ENCODE assay signal across 19 mouse cellular contexts in the genomic region with DNA sequence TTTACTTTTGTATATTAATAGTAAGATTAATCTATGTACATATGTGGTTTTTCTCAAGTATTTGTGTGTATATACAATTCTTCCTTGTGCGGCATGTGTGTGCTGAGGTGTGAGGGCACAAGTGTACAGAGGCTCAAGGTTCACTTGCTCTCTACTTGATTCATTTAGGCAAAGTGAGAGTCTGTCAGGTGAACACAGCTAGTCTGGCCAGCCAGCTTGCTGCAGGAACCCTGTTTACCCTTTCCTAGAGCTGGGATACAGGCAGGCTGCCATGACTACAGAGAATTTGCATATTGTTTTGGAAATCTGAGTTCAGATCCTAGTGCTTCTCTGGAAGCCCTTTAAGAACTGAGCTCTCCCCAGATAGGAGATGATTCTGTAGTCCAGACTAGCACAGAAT. TPM values are rescaled to one million over a fixed set of nuclear protein-coding genes. Genes with fewer than 3 reads are reported as not detected.
DNase-seq lines count a peak whose midpoint lies in the region; ATAC-seq and TF ChIP-seq lines count a peak whose summit lies in the region.
"Had no signal": no experiment of that assay in that cellular context is flagged by ENCODE, and none has a peak within 500 bp of the region (broad histone marks: within the 10 kb centered on the region; RNA-seq: fewer than 3 reads in every experiment).

No protein-coding gene starts in this region.

- H3K4me3 ChIP-seq in kidney, adult 2 months (ENCODE audit: insufficient read depth, low read depth, low read length): no peak overlapping the region
- H3K4me3 ChIP-seq in kidney, embryonic 15.5 days (replicated peaks): no peak overlapping the region
- H3K4me3 ChIP-seq in limb, embryonic 15.5 days: no peak overlapping the region
- H3K4me3 ChIP-seq in limb, embryonic 10.5 days: no peak overlapping the region
- H3K4me3 ChIP-seq in heart, embryonic 10.5 days: no peak overlapping the region
- H3K4me3 ChIP-seq: embryonic facial prominence, embryonic 15.5 days; forebrain, embryonic 15.5 days; hindbrain, embryonic 12.5 days had no signal

- H3K9ac ChIP-seq in kidney, embryonic 15.5 days: no peak overlapping the region
- H3K9ac ChIP-seq in limb, embryonic 15.5 days: no peak overlapping the region
- H3K9ac ChIP-seq: embryonic facial prominence, embryonic 15.5 days; forebrain, embryonic 15.5 days; hindbrain, embryonic 12.5 days had no signal

- peak; percentile 53 for DNase-seq in kidney, adult 2 months
- no peak for DNase-seq in limb, embryonic 10.5 days (ENCODE audit: low spot score)
- no peak for DNase-seq in heart, embryonic 10.5 days (ENCODE audit: low spot score)
- DNase-seq: adrenal gland, adult 8-10 months; adrenal gland, postnatal 36 days; cerebellum, adult 11 months; cerebellum, adult 8-10 months; cerebellum, postnatal 14 days; embryo, embryonic 11 days; gastrocnemius, postnatal 36 days; heart, adult 11 months; heart, postnatal 10 days; heart, postnatal 4 days had no signal

- H3K9me3 ChIP-seq in kidney, embryonic 15.5 days (replicated peaks): no peaks in the 10 kb centered on the region
- no peaks in the 10 kb centered on the region for H3K9me3 ChIP-seq in limb, embryonic 15.5 days
- no peaks in the 10 kb centered on the region for H3K9me3 ChIP-seq in limb, embryonic 10.5 days (replicated peaks)
- H3K9me3 ChIP-seq in heart, embryonic 10.5 days: no peaks in the 10 kb centered on the region
- H3K9me3 ChIP-seq: embryonic facial prominence, embryonic 15.5 days; forebrain, embryonic 15.5 days; hindbrain, embryonic 12.5 days had no signal

- TF ChIP-seq CTCF in kidney, adult 2 months (conservative IDR thresholded peaks at IDR 0.05; ENCODE audit: insufficient read depth, insufficient read length, low read depth, low read length): no peak

- no peaks in the 10 kb centered on the region for H3K27me3 ChIP-seq in kidney, adult 2 months (replicated peaks; ENCODE audit: control insufficient read depth, insufficient read depth, low read length)
- H3K27me3 ChIP-seq in kidney, embryonic 15.5 days: no peaks in the 10 kb centered on the region
- H3K27me3 ChIP-seq in limb, embryonic 15.5 days: no peaks in the 10 kb centered on the region
- H3K27me3 ChIP-seq in limb, embryonic 10.5 days (ENCODE audit: low read depth, poor library complexity, severe bottlenecking): no peaks in the 10 kb centered on the region
- H3K27me3 ChIP-seq in heart, embryonic 10.5 days (ENCODE audit: insufficient read depth, poor library complexity, severe bottlenecking): no peaks in the 10 kb centered on the region
- H3K27me3 ChIP-seq: embryonic facial prominence, embryonic 15.5 days; forebrain, embryonic 15.5 days; hindbrain, embryonic 12.5 days had no signal

- WGBS in kidney, adult 2 months: 56% methylated on average over 1 of the region's 1 CpGs
- 76% methylated on average over 1 of the region's 1 CpGs for WGBS in kidney, embryonic 15.5 days
- 77% methylated on average over 1 of the region's 1 CpGs for WGBS in limb, embryonic 15.5 days
- 90% methylated on average over 1 of the region's 1 CpGs for WGBS in limb, embryonic 10.5 days
- WGBS in heart, embryonic 10.5 days: 100% methylated on average over 1 of the region's 1 CpGs

- no peak for TF ChIP-seq POLR2A in kidney, adult 2 months (IDR thresholded peaks at IDR 0.05; ENCODE audit: low read depth, low read length)

- no peak overlapping the region for H3K4me2 ChIP-seq in kidney, embryonic 15.5 days
- no peak overlapping the region for H3K4me2 ChIP-seq in limb, embryonic 15.5 days
- H3K4me2 ChIP-seq: embryonic facial prominence, embryonic 15.5 days; forebrain, embryonic 15.5 days; hindbrain, embryonic 12.5 days had no signal

- no peaks in the 10 kb centered on the region for H3K36me3 ChIP-seq in kidney, adult 2 months (ENCODE audit: control insufficient read depth, insufficient read depth, low read length)
- no peaks in the 10 kb centered on the region for H3K36me3 ChIP-seq in kidney, embryonic 15.5 days
- H3K36me3 ChIP-seq in limb, embryonic 15.5 days: no peaks in the 10 kb centered on the region
- no peaks in the 10 kb centered on the region for H3K36me3 ChIP-seq in limb, embryonic 10.5 days
- no peaks in the 10 kb centered on the region for H3K36me3 ChIP-seq in heart, embryonic 10.5 days
- H3K36me3 ChIP-seq: embryonic facial prominence, embryonic 15.5 days; forebrain, embryonic 15.5 days; hindbrain, embryonic 12.5 days had no signal

- peak overlapping the region; percentile 59; the same call in 1 of the 2 replicates for H3K27ac ChIP-seq in kidney, adult 2 months (ENCODE audit: insufficient read depth, low read depth, low read length)
- H3K27ac ChIP-seq in kidney, embryonic 15.5 days: no peak overlapping the region
- peak overlapping the region; percentile 22; the same call in 1 of the 2 replicates for H3K27ac ChIP-seq in limb, embryonic 15.5 days
- no peak overlapping the region for H3K27ac ChIP-seq in limb, embryonic 10.5 days
- H3K27ac ChIP-seq in heart, embryonic 10.5 days: no peak overlapping the region
- H3K27ac ChIP-seq: embryonic facial prominence, embryonic 15.5 days; forebrain, embryonic 15.5 days; hindbrain, embryonic 12.5 days had no signal

- no peak for ATAC-seq in kidney, embryonic 15.5 days (replicated peaks; ENCODE audit: low FRiP score)
- no peak for ATAC-seq in limb, embryonic 15.5 days (ENCODE audit: insufficient number of reproducible peaks, low FRiP score, low TSS enrichment, low read depth)
- ATAC-seq in erythroblast, adult 5-6 weeks (replicated peaks; ENCODE audit: low FRiP score, poor library complexity, severe bottlenecking): 0 out of 2 replicates have a peak, but pooled peaks have one; percentile 43
- ATAC-seq: forebrain, embryonic 15.5 days had no signal

- H3K4me1 ChIP-seq in kidney, adult 2 months (ENCODE audit: control insufficient read depth, insufficient read depth, low read length): peaks cover 13% of the 10 kb centered on the region; the same call in 1 of the 2 replicates
- H3K4me1 ChIP-seq in kidney, embryonic 15.5 days: peaks cover 28% of the 10 kb centered on the region
- peaks cover 10% of the 10 kb centered on the region for H3K4me1 ChIP-seq in limb, embryonic 15.5 days
- peaks cover 34% of the 10 kb centered on the region for H3K4me1 ChIP-seq in limb, embryonic 10.5 days
- peaks cover 13% of the 10 kb centered on the region for H3K4me1 ChIP-seq in heart, embryonic 10.5 days

RNA-seq across cellular contexts. Expression of gene Slk, which starts 7.5 kb away (rescaled TPM):
- polyA plus RNA-seq in kidney, adult 2 months (2012; rRNA removed): 10.4 and 12.2 TPM in 2 replicates
- 12.0 and 12.2 TPM in 2 replicates for polyA plus RNA-seq in kidney, embryonic 15.5 days (2015; fragmentation: Nextera tagmentation; extraction: Ambion mirVana)
- 12.9 TPM in 2 replicates for polyA plus RNA-seq in limb, embryonic 15.5 days (2015; fragmentation: Nextera tagmentation; extraction: Ambion mirVana)
- polyA plus RNA-seq in limb, embryonic 10.5 days (2016; fragmentation: Nextera tagmentation; extraction: Ambion mirVana): 8.3 and 9.1 TPM in 2 replicates
- total RNA-seq in erythroblast, adult 5-6 weeks (2015; ENCODE audit: low replicate concordance): 74.0 and 81.3 TPM in 2 replicates
- 96.8 and 148 TPM in 2 replicates for total RNA-seq in erythroblast, adult 5-6 weeks (2017; ENCODE audit: low replicate concordance)
- polyA plus RNA-seq in heart, embryonic 10.5 days (2016; fragmentation: Nextera tagmentation; extraction: Ambion mirVana): 7.8 and 10.1 TPM in 2 replicates

RNA-seq across cellular contexts. Expression of gene Stn1, which starts 49.7 kb away (rescaled TPM):
- polyA plus RNA-seq in kidney, adult 2 months (2012; rRNA removed): 12.3 and 14.2 TPM in 2 replicates
- 47.1 and 51.0 TPM in 2 replicates for polyA plus RNA-seq in kidney, embryonic 15.5 days (2015; fragmentation: Nextera tagmentation; extraction: Ambion mirVana)
- polyA plus RNA-seq in limb, embryonic 15.5 days (2015; fragmentation: Nextera tagmentation; extraction: Ambion mirVana): 52.2 and 52.7 TPM in 2 replicates
- 62.3 and 74.5 TPM in 2 replicates for polyA plus RNA-seq in limb, embryonic 10.5 days (2016; fragmentation: Nextera tagmentation; extraction: Ambion mirVana)
- 3.8 TPM in 2 replicates for total RNA-seq in erythroblast, adult 5-6 weeks (2015; ENCODE audit: low replicate concordance)
- total RNA-seq in erythroblast, adult 5-6 weeks (2017; ENCODE audit: low replicate concordance): 7.1 and 8.2 TPM in 2 replicates
- 42.2 and 53.8 TPM in 2 replicates for polyA plus RNA-seq in heart, embryonic 10.5 days (2016; fragmentation: Nextera tagmentation; extraction: Ambion mirVana)

Comparison
In these comparisons a context has a peak if more than half of its experiments do, and no peak if none do; other contexts are left out.
1. H3K27ac ChIP-seq: peak in kidney, adult 2 months (single experiment) and limb, embryonic 15.5 days (single experiment); none in kidney, embryonic 15.5 days (single experiment), limb, embryonic 10.5 days (single experiment) and heart, embryonic 10.5 days (single experiment).